Mouse (Mus musculus) small intestine, adult 2 months (tissue): ENCODE data around the gene Frrs1. TPM values are rescaled to one million over a fixed set of nuclear protein-coding genes. Genes with fewer than 3 reads are reported as not detected.

Source experiments
- H3K27ac ChIP-seq: fragments of 200-500 bp; 2 replicates; pipeline ENCODE4 v1.5.1; 2012; ENCODE audit warnings: low read depth, low read length, control low read depth, inconsistent platforms; ENCODE audit not compliant: insufficient read depth
- H3K27me3 ChIP-seq: fragments of 200-500 bp; 2 replicates; pipeline ENCODE4 v1.6.1; 2012; ENCODE audit warnings: mild to moderate bottlenecking, moderate library complexity, low read length, inconsistent platforms; ENCODE audit not compliant: control insufficient read depth, insufficient read depth
- H3K36me3 ChIP-seq: fragments of 200-500 bp; 2 replicates; pipeline ENCODE4 v1.6.1; 2012; ENCODE audit warnings: mild to moderate bottlenecking, low read length, control low read depth, inconsistent platforms; ENCODE audit not compliant: control insufficient read depth, insufficient read depth
- H3K4me1 ChIP-seq: fragments of 200-500 bp; 2 replicates; pipeline ENCODE4 v1.6.1; 2012; ENCODE audit warnings: low read length, inconsistent platforms, mixed read lengths; ENCODE audit not compliant: control insufficient read depth, insufficient read depth, insufficient read length
- H3K4me3 ChIP-seq: fragments of 200-500 bp; 2 replicates; pipeline ENCODE4 v1.5.1; 2012; ENCODE audit warnings: low read depth, mild to moderate bottlenecking, control low read depth, inconsistent platforms, low read length, moderate library complexity
- CTCF ChIP-seq: fragments of 200-500 bp; IDR thresholded peaks from 2 replicates; pipeline ENCODE4 v1.5.1; 2012; ENCODE audit warnings: low read depth, mild to moderate bottlenecking, control low read depth, inconsistent platforms, low read length, moderate library complexity, mixed read lengths; ENCODE audit not compliant: insufficient replicate concordance, insufficient read length; ENCODE audit errors: extremely low read depth
- POLR2A ChIP-seq: fragments of 200-500 bp; IDR thresholded peaks from 2 replicates; pipeline ENCODE4 v1.6.1; 2012; ENCODE audit warnings: low read depth, mild to moderate bottlenecking, control low read depth, inconsistent platforms, low read length, moderate library complexity
- WGBS: fragments of 180-500 bp; shearing (Covaris S2); methylation state at CpG from one replicate; pipeline ENCODE4 v1.1.7; 2018; 5-methylcytosine and 5-hydroxymethylcytosine counted together
- polyA plus RNA-seq: library from polyadenylated mRNA; depleted of rRNA; stranded (reverse); fragments of >200 nt; gene quantifications from 2 replicates; pipeline ENCODE4 v1.2.3, GENCODE M21; 2012

Frrs1 gene
- polyA plus RNA-seq, 1 experiment, result 19.5 TPM

GRCm38 (mm10) chr3:116826471-116827215 is 32.6 kb upstream of the Frrs1 start:
- WGBS, result 73% methylated on average over 4 of the region's 4 CpGs
- TF ChIP-seq POLR2A, result no peak
- TF ChIP-seq CTCF, result no peak

GRCm38 (mm10) chr3:116829274-116829920 is 29.9 kb upstream of the Frrs1 start:
- no peaks in the 10 kb centered on the region for H3K36me3 ChIP-seq
- 0 out of 2 replicates have a peak, but pooled peaks cover 5% of the 10 kb centered on the region for H3K27me3 ChIP-seq
- H3K27ac ChIP-seq, result no peak overlapping the region
- H3K4me1 ChIP-seq, result no peaks in the 10 kb centered on the region
- no peak overlapping the region for H3K4me3 ChIP-seq
- 70% methylated on average over 10 of the region's 10 CpGs for WGBS
- no peak for TF ChIP-seq CTCF
- no peak for TF ChIP-seq POLR2A

More at GRCm38 (mm10) chr3:116826471-116827215, 32.6 kb upstream of the Frrs1 start:
- H3K36me3 ChIP-seq, result no peaks in the 10 kb centered on the region
- no peaks in the 10 kb centered on the region for H3K4me1 ChIP-seq
- H3K4me3 ChIP-seq, result no peak overlapping the region
- H3K27ac ChIP-seq, result no peak overlapping the region
- H3K27me3 ChIP-seq, result 0 out of 2 replicates have a peak, but pooled peaks cover 5% of the 10 kb centered on the region

GRCm38 (mm10) chr3:116831324-116831723 is 27.9 kb upstream of the Frrs1 start:
- H3K27ac ChIP-seq, result no peak overlapping the region
- 43% methylated on average over 5 of the region's 5 CpGs for WGBS
- H3K27me3 ChIP-seq, result 0 out of 2 replicates have a peak, but pooled peaks cover 5% of the 10 kb centered on the region
- TF ChIP-seq CTCF (no peak), POLR2A (no peak)
- no peaks in the 10 kb centered on the region; the same call in 1 of the 2 replicates for H3K4me1 ChIP-seq
- H3K4me3 ChIP-seq, result no peak overlapping the region
- H3K36me3 ChIP-seq, result no peaks in the 10 kb centered on the region

- Histone ChIP-seq H3K27ac (no peak overlapping the region), H3K4me3 (no peak overlapping the region), H3K27me3 (0 out of 2 replicates have a peak, but pooled peaks cover 5% of the 10 kb centered on the region), H3K4me1 (no peaks in the 10 kb centered on the region; the same call in 1 of the 2 replicates), H3K36me3 (no peaks in the 10 kb centered on the region)
- 83% methylated on average over 7 of the region's 7 CpGs for WGBS
- TF ChIP-seq CTCF, result no peak
- no peak for TF ChIP-seq POLR2A
These were observed 26.5 kb upstream of the Frrs1 start for GRCm38 (mm10) chr3:116832526-116833310.

- TF ChIP-seq CTCF, result no peak
- no peak for TF ChIP-seq POLR2A
- H3K27ac ChIP-seq, result no peak overlapping the region
- no peaks in the 10 kb centered on the region for H3K36me3 ChIP-seq
- H3K4me1 ChIP-seq, result no peaks in the 10 kb centered on the region; the same call in 1 of the 2 replicates
- WGBS, result 77% methylated on average over 4 of the region's 4 CpGs
- H3K4me3 ChIP-seq, result no peak overlapping the region
- H3K27me3 ChIP-seq, result no peaks in the 10 kb centered on the region
These were observed 25.8 kb upstream of the Frrs1 start for GRCm38 (mm10) chr3:116833491-116833890.

- Histone ChIP-seq H3K4me3 (no peak overlapping the region), H3K27me3 (no peaks in the 10 kb centered on the region), H3K36me3 (no peaks in the 10 kb centered on the region), H3K27ac (no peak overlapping the region), H3K4me1 (no peaks in the 10 kb centered on the region; the same call in 1 of the 2 replicates)
- TF ChIP-seq CTCF (no peak), POLR2A (no peak)
- 95% methylated on average over 6 of the region's 6 CpGs for WGBS
These were observed 25.0 kb upstream of the Frrs1 start for GRCm38 (mm10) chr3:116834241-116834640.
